Mouse (Mus musculus) activated CD4-positive, CD25-positive, alpha-beta regulatory T cell, adult 9 weeks (primary cell): ENCODE data around the gene Klf13. TPM values are rescaled to one million over a fixed set of nuclear protein-coding genes. Genes with fewer than 3 reads are reported as not detected.

ENCODE experiments used
- polyA plus RNA-seq: library from polyadenylated mRNA; unstranded; fragments of 100-300 nt; shearing (Covaris generic); gene quantifications from one replicate; pipeline ENCODE4 v1.2.1, GENCODE M21; 2017

Gene Klf13
- polyA plus RNA-seq, result 13.9 TPM

GRCm38 (mm10) chr7:63938914-63939396 is at the start of gene Klf13:
Gene Klf13, minus strand, starts transcription at chr7:63938915.

GRCm38 (mm10) chr7:63916268-63916907 is 22.3 kb downstream of the Klf13 start, which contains the start of gene E030018B13Rik:
Gene E030018B13Rik, plus strand, starts transcription at chr7:63916857.

Other genes with a start within 250 kb of the Klf13 start
- not detected for gene E030018B13Rik, start 22.1 kb downstream of the Klf13 start, polyA plus RNA-seq
- 9.8 TPM for gene Trpm1, start 214.9 kb upstream of the Klf13 start, polyA plus RNA-seq